Mouse (Mus musculus) CD8-positive naive resting alpha-beta T cell, adult 2 months (primary cell): ENCODE data around the gene Atxn1.

Source experiments
- DNase-seq, 2 experiments: peaks; one replicate each; pipeline ENCODE4 v3.0.0; 2022; ENCODE audit warnings: low read depth in 2 of 2, low spot score in 2 of 2

Gene Atxn1

GRCm38 (mm10) chr13:45505546-45505945 is 459.3 kb downstream of the Atxn1 start:
- no peak for DNase-seq

GRCm38 (mm10) chr13:45502791-45503190 is 462.0 kb downstream of the Atxn1 start:
- no peak for DNase-seq

GRCm38 (mm10) chr13:45499906-45500305 is 464.9 kb downstream of the Atxn1 start:
- DNase-seq = no peak
